Mouse (Mus musculus) small intestine, adult 2 months (tissue): ENCODE results near the gene Dnajc2. TPM values are rescaled to one million over a fixed set of nuclear protein-coding genes. Genes with fewer than 3 reads are reported as not detected.

Experiments used
- H3K27ac ChIP-seq: fragments of 200-500 bp; 2 replicates; pipeline ENCODE4 v1.5.1; 2012; ENCODE audit warnings: low read depth, low read length, control low read depth, inconsistent platforms; ENCODE audit not compliant: insufficient read depth
- H3K27me3 ChIP-seq: fragments of 200-500 bp; 2 replicates; pipeline ENCODE4 v1.6.1; 2012; ENCODE audit warnings: mild to moderate bottlenecking, moderate library complexity, low read length, inconsistent platforms; ENCODE audit not compliant: control insufficient read depth, insufficient read depth
- H3K36me3 ChIP-seq: fragments of 200-500 bp; 2 replicates; pipeline ENCODE4 v1.6.1; 2012; ENCODE audit warnings: mild to moderate bottlenecking, low read length, control low read depth, inconsistent platforms; ENCODE audit not compliant: control insufficient read depth, insufficient read depth
- H3K4me1 ChIP-seq: fragments of 200-500 bp; 2 replicates; pipeline ENCODE4 v1.6.1; 2012; ENCODE audit warnings: low read length, inconsistent platforms, mixed read lengths; ENCODE audit not compliant: control insufficient read depth, insufficient read depth, insufficient read length
- H3K4me3 ChIP-seq: fragments of 200-500 bp; 2 replicates; pipeline ENCODE4 v1.5.1; 2012; ENCODE audit warnings: low read depth, mild to moderate bottlenecking, control low read depth, inconsistent platforms, low read length, moderate library complexity
- CTCF ChIP-seq: fragments of 200-500 bp; IDR thresholded peaks from 2 replicates; pipeline ENCODE4 v1.5.1; 2012; ENCODE audit warnings: low read depth, mild to moderate bottlenecking, control low read depth, inconsistent platforms, low read length, moderate library complexity, mixed read lengths; ENCODE audit not compliant: insufficient replicate concordance, insufficient read length; ENCODE audit errors: extremely low read depth
- POLR2A ChIP-seq: fragments of 200-500 bp; IDR thresholded peaks from 2 replicates; pipeline ENCODE4 v1.6.1; 2012; ENCODE audit warnings: low read depth, mild to moderate bottlenecking, control low read depth, inconsistent platforms, low read length, moderate library complexity
- WGBS: fragments of 180-500 bp; shearing (Covaris S2); methylation state at CpG from one replicate; pipeline ENCODE4 v1.1.7; 2018; 5-methylcytosine and 5-hydroxymethylcytosine counted together
- polyA plus RNA-seq: library from polyadenylated mRNA; depleted of rRNA; stranded (reverse); fragments of >200 nt; gene quantifications from 2 replicates; pipeline ENCODE4 v1.2.3, GENCODE M21; 2012

The Dnajc2 gene
- polyA plus RNA-seq, 1 experiment = 9.2 TPM

GRCm38 (mm10) chr5:21784161-21785052, 644 bp downstream of the Dnajc2 start:
- Histone ChIP-seq H3K36me3 (peaks cover 12% of the 10 kb centered on the region), H3K27me3 (no peaks in the 10 kb centered on the region), H3K4me1 (peaks cover 2% of the 10 kb centered on the region; the same call in 1 of the 2 replicates), H3K4me3 (peak overlapping the region; percentile 69), H3K27ac (no peak overlapping the region)
- under 1% methylated on average over 51 of the region's 51 CpGs for WGBS
- TF ChIP-seq CTCF (no peak), POLR2A (no peak)

GRCm38 (mm10) chr5:21776491-21776890, 8.6 kb downstream of the Dnajc2 start:
- no peak overlapping the region for H3K27ac ChIP-seq
- H3K36me3 ChIP-seq = peaks cover 33% of the 10 kb centered on the region
- TF ChIP-seq CTCF (no peak), POLR2A (no peak)
- no peak overlapping the region for H3K4me3 ChIP-seq
- H3K4me1 ChIP-seq = no peaks in the 10 kb centered on the region
- no peaks in the 10 kb centered on the region for H3K27me3 ChIP-seq
- WGBS = 88% methylated on average over 6 of the region's 6 CpGs

- no peaks in the 10 kb centered on the region for H3K4me1 ChIP-seq
- peaks cover 44% of the 10 kb centered on the region for H3K36me3 ChIP-seq
- H3K4me3 ChIP-seq = no peak overlapping the region
- no peaks in the 10 kb centered on the region for H3K27me3 ChIP-seq
- H3K27ac ChIP-seq = no peak overlapping the region
- no peak for TF ChIP-seq CTCF
- TF ChIP-seq POLR2A = no peak
- 93% methylated on average over 6 of the region's 6 CpGs for WGBS
Observed at GRCm38 (mm10) chr5:21769841-21770240, 15.2 kb downstream of the Dnajc2 start.

GRCm38 (mm10) chr5:21768506-21768905, 16.5 kb downstream of the Dnajc2 start:
- WGBS = 91% methylated on average over 4 of the region's 4 CpGs
- Histone ChIP-seq H3K27ac (no peak overlapping the region), H3K36me3 (peaks cover 47% of the 10 kb centered on the region), H3K27me3 (no peaks in the 10 kb centered on the region), H3K4me1 (no peaks in the 10 kb centered on the region), H3K4me3 (no peak overlapping the region)
- TF ChIP-seq CTCF (no peak), POLR2A (no peak)

- Histone ChIP-seq H3K4me3 (no peak overlapping the region), H3K27ac (no peak overlapping the region), H3K4me1 (no peaks in the 10 kb centered on the region), H3K27me3 (no peaks in the 10 kb centered on the region), H3K36me3 (peaks cover 65% of the 10 kb centered on the region)
- TF ChIP-seq POLR2A (no peak), CTCF (no peak)
- WGBS = 95% methylated on average over 8 of the region's 8 CpGs
Observed at GRCm38 (mm10) chr5:21745966-21746365, 39.1 kb downstream of the Dnajc2 start.

- Histone ChIP-seq H3K27me3 (no peaks in the 10 kb centered on the region), H3K4me1 (no peaks in the 10 kb centered on the region), H3K27ac (no peak overlapping the region), H3K36me3 (peaks cover 72% of the 10 kb centered on the region), H3K4me3 (no peak overlapping the region)
- TF ChIP-seq CTCF (no peak), POLR2A (no peak)
Observed at GRCm38 (mm10) chr5:21744651-21745050, 40.4 kb downstream of the Dnajc2 start.

GRCm38 (mm10) chr5:21743606-21744005, 41.4 kb downstream of the Dnajc2 start:
- WGBS = 95% methylated on average over 10 of the region's 10 CpGs
- Histone ChIP-seq H3K27me3 (no peaks in the 10 kb centered on the region), H3K36me3 (peaks cover 67% of the 10 kb centered on the region)

More at GRCm38 (mm10) chr5:21743606-21744005, 41.4 kb downstream of the Dnajc2 start:
- no peak overlapping the region for H3K4me3 ChIP-seq
- H3K4me1 ChIP-seq = no peaks in the 10 kb centered on the region
- TF ChIP-seq POLR2A = no peak
- TF ChIP-seq CTCF = no peak
- no peak overlapping the region for H3K27ac ChIP-seq
